Mouse (Mus musculus) gastrocnemius, adult 2 months (tissue): ENCODE measurements around the gene Ssh2. TPM values are rescaled to one million over a fixed set of nuclear protein-coding genes. Genes with fewer than 3 reads are reported as not detected.
A peak's percentile ranks its signal among the peaks of the same experiment; 100 is the strongest.

Experiments used
- DNase-seq: peaks from one replicate; pipeline ENCODE4 v3.0.0; 2022
- H3K27ac ChIP-seq: fragments of 200-600 bp; 2 replicates; pipeline ENCODE4 v1.8.1; 2022; ENCODE audit warnings: mild to moderate bottlenecking
- H3K4me3 ChIP-seq: fragments of 200-600 bp; 2 replicates; pipeline ENCODE4 v1.8.1; 2022; ENCODE audit warnings: mild to moderate bottlenecking, moderate library complexity
- CTCF ChIP-seq: fragments of 200-600 bp; IDR thresholded peaks from 2 replicates; pipeline ENCODE4 v1.8.1; 2022; ENCODE audit warnings: antibody characterized with exemption, mild to moderate bottlenecking, moderate library complexity
- intact Hi-C: fragments of 180-260 bp; cut with DNase I; formaldehyde crosslinking; loops from one replicate; pipeline ENCODE4 v1.15.1; 2025
- total RNA-seq, 2 experiments: library from RNA; stranded (reverse); gene quantifications; 2 replicates each; pipeline ENCODE4 v1.2.3; 2021

Gene Ssh2
- total RNA-seq, 2 experiments from 2014 or later = 40.3 to 55.3 TPM

DNA sequence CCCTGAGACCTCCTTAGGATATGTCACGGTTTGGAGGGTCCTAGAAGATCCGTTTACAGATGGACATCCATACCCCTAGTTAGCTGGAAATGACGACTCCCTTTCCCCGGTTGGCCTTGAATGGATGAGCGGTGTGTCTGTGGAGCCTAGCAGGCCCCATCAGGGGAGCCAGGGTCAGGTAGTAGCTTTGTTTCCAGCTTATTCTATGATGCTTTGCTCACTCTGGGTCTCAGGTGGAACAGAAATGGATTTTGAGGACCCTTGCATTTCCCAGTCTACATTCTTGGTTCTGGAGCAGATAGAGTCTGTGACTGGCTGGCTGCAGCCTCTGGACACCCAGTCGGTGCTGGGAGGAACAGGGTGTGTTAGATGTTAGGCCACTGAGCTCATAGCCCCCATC, 278.7 kb downstream of the Ssh2 start:
- H3K27ac ChIP-seq = peak overlapping the region; percentile 90
- DNase-seq = no peak
- no peak for TF ChIP-seq CTCF
- intact Hi-C loops = no loop called here
- peak overlapping the region; percentile 93 for H3K4me3 ChIP-seq

DNA sequence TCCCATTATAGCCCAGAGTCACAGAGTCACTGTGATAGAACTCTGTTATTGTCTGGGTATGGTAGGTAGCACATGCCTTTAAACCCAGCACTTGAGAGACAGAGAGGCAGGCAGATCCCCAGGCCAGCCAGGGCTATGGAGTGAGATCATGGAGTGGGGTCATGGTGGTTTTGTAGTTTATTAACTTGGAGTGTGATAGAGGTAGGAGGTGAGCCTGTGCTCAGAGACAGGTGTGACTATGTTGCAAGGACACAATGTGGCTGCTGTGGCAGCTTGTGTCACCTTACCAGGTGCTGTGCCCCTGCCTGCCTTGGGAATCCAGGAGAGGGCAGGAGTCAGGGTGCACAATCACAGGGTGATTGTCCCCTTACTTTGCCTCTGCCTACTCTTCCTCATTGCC, 279.4 kb downstream of the Ssh2 start:
- peak overlapping the region; percentile 90 for H3K27ac ChIP-seq
- H3K4me3 ChIP-seq = peak overlapping the region; percentile 7; the same call in 1 of the 2 replicates
- TF ChIP-seq CTCF = no peak
- no peak for DNase-seq
- intact Hi-C loops = no loop called here

DNA sequence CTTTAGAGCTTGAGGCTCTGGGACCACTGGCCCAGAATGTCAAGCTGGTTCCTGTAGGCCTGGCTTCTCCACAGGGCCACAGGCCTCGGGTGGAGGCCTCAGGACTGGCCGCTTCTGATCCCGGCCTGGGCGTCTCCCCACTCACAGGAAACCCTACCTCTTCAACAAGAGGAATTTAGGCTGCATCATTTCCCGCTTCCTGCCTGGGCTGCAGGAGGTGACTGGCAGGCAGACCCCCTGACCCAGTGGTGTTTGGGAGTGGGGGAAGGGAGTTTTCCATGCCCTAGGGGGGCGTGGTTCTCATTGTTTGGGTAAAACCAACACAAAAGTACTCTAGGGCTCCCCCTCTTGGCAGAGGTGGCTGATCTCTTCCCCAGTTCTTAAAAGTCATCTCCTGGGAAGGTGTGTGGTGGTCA, 281.3 kb downstream of the Ssh2 start:
- peak; percentile 59 for TF ChIP-seq CTCF
- Histone ChIP-seq H3K4me3 (peak overlapping the region; percentile 50), H3K27ac (peak overlapping the region; percentile 90)
- intact Hi-C loops = no loop called here
- peak; percentile 58 for DNase-seq

DNA sequence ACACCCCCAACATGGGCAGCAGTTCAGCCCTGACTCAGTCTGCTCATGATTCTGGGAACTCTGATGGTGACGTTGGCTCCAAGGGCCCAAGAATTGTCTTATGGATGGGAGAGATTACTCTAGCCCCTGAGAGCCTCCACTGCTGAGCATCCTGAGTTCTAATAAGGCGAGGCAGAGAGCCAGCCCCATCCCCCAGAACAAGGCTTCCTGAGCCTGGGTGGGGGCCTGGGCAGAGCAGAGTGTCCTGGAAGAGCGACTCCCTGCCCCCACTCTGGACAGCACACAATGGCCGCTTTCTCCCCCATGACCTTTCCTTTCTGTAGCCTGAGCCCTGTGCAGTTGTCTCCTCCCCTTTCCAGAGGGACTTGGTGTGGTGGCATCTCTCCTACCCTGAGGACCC, 281.8 kb downstream of the Ssh2 start:
- Histone ChIP-seq H3K27ac (peak overlapping the region; percentile 90), H3K4me3 (peak overlapping the region; percentile 50)
- intact Hi-C loops = no loop called here

DNA sequence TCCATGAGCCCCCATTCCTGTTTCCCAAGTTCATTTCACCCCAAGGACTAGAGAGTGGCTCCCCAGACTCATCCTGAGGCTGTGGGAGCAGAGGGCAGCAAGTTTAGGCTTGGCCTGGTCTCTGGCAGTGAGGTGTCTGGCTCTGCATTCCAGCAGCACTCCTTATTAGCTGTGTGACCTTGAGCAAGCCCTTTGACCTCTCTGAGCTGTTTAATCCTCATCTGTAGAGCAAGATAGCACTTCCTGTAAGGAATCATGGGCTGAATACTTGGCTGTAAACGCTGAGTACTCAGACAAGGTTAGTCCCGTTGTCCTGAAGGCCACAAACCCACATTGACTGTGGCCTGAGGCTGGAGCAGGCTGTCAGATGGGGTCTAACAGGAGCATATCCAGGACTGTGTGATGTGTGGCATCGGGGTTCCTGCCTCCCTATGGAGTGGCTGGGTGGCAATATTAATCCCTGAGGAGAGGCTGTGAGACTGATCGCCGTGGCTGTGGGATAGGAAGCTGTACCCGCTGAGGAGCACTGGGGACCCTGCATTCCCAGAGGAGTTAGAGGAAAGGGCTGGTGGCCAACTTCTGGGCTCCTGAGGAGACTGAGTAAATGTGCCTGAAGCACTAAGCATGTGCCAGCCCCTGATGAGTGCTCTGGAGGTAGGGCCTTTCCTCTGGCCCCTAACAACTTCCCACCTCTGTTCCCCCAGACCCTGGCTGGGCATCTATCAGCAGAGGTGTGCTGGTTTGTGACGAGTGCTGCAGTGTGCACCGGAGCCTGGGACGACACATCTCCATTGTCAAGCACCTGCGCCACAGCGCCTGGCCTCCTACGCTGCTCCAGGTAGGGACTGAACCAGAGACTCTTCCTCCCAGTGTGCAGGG, 282.4 kb downstream of the Ssh2 start:
- no peak for DNase-seq
- TF ChIP-seq CTCF = no peak
- intact Hi-C loops = no loop called here
- Histone ChIP-seq H3K27ac (peak overlapping the region; percentile 90), H3K4me3 (peak overlapping the region; percentile 50)

More for the DNA sequence above, 281.8 kb downstream of the Ssh2 start:
- no peak for DNase-seq
- no peak for TF ChIP-seq CTCF

DNA sequence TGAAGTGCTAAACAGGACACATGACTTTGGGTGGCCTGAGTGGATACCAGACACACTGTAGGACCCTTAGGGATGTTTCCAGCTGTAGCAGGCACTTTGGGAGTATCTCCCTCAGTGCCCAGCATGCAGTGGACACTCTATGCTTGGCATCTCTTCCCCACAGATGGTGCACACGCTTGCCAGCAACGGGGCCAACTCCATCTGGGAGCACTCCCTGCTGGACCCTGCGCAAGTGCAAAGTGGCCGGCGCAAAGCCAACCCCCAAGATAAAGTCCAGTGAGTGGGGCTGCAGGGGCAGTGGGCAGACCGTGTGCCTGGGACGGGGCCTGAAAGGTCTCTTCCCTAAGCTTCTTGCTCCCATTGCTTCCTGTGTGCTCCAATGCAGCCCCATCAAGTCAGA, 283.3 kb downstream of the Ssh2 start:
- peak; percentile 53 for DNase-seq
- no peak for TF ChIP-seq CTCF
- intact Hi-C loops = no loop called here
- Histone ChIP-seq H3K27ac (peak overlapping the region; percentile 43; the same call in 1 of the 2 replicates), H3K4me3 (no peak overlapping the region)

DNA sequence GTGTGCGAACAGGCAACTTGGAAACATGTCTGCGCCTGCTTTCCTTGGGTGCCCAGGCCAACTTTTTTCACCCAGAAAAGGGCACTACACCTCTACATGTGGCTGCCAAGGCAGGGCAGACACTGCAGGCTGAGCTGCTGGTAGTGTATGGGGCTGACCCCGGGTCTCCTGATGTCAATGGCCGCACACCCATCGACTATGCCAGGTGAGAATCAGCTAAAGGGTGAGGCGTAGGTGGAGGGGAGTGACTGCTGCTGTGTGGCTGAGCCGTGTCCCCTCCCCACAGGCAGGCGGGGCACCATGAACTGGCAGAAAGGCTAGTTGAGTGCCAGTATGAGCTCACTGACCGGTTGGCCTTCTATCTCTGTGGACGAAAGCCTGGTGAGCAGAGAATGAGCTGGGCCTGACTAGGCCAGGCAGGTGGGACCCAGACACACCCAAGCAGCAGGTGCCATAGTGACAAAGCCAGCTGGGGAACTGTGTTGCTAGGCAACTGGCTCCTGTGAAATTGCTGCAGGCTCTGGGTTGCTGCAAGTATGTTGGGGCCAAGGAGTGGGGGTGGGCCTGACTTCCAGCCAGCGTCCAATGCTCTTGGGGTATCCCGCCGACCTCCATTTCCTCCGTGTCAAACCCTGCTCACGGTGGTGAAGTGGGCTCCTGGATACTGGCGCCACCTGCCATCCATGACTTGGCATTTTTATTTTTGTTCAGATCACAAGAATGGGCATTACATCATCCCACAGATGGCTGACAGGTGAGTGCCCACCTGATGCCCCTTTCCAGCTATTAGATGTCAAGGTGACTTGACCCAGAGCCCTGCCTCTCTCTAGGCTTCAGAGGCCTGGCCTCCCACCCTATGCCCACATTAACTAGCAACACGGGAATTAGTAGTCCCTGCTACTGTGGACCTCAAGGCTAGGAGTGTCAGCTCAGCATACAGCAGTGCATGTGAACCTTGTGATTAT, 284.6 kb downstream of the Ssh2 start:
- Histone ChIP-seq H3K4me3 (no peak overlapping the region), H3K27ac (peak overlapping the region; percentile 46; the same call in 1 of the 2 replicates)
- DNase-seq = no peak
- intact Hi-C loops = loop anchor here (5.0 to 10.0 kb wide), 2 partner anchors 33 to 396 kb away; no protein-coding TSS in a partner anchor
- TF ChIP-seq CTCF = no peak

DNA sequence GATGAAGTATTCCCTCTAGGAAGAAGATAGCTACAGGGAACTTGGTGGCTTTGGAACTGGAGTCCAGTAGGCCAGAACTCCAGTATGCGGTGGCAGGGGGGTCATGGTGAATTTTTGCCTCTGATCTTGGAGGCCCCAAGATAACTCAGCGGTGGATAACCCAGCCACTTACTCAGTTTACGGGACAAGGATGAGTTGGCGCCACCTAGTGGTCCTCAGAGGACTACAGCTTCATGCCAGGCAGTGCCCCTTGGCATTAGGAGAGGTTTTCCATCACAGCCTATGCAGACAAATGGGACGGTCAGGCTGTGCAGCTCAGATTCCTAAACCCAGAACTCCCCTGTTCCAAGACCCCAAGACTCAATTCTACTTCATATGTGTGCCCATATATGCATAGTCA, 285.3 kb downstream of the Ssh2 start:
- TF ChIP-seq CTCF = peak; percentile 95; the same call in 1 of the 2 replicates
- intact Hi-C loops = loop anchor here (5.0 to 10.0 kb wide), 2 partner anchors 34 to 397 kb away; no protein-coding TSS in a partner anchor
- Histone ChIP-seq H3K4me3 (no peak overlapping the region), H3K27ac (peak overlapping the region; percentile 46; the same call in 1 of the 2 replicates)
- DNase-seq = peak; percentile 88

DNA sequence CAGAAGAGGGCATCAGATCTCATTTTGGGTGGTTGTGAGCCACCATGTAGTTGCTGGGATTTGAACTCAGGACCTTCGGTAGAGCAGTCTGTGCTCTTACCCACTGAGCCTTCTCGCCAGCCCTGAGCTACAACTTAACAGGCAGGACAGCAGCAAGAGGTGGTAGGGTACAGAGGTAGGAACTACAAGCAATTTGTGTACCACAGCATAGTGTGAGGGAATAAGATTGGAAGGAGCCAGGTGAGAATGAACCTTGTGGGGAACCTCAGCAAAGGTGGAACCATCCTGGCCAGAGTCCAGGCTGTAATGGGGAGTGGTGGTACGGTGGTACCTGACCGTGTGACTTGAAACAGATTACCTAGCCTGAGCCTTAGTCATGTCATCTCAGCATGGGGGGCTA, 285.9 kb downstream of the Ssh2 start:
- no peak for DNase-seq
- no peak for TF ChIP-seq CTCF
- Histone ChIP-seq H3K4me3 (no peak overlapping the region), H3K27ac (no peak overlapping the region)
- intact Hi-C loops = loop anchor here (5.0 to 10.0 kb wide), 2 partner anchors 35 to 397 kb away; no protein-coding TSS in a partner anchor

DNA sequence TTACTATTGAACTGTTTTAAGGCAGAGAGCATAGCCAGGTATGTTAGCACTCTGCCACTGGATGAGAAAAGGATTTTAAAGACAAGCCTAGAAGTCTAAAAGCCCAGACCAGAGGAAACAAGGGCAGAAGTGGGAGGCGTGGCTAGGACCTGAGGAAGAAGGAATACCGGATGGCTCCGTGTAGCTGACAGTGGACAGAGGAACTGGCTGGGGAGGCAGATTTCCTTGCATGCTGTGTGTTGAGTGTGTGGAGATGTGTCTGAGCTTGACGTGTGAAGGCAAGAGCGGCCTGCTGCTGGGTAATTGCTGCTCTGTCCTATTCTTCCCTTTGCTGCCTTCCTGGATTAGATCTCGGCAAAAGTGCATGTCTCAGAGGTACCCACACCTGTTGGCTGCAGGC, 286.4 kb downstream of the Ssh2 start:
- no peak overlapping the region for H3K4me3 ChIP-seq
- no peak for TF ChIP-seq CTCF
- H3K27ac ChIP-seq = peak overlapping the region; percentile 70
- intact Hi-C loops = loop anchor here (5.0 to 10.0 kb wide), 2 partner anchors 35 to 398 kb away; no protein-coding TSS in a partner anchor
- no peak for DNase-seq

DNA sequence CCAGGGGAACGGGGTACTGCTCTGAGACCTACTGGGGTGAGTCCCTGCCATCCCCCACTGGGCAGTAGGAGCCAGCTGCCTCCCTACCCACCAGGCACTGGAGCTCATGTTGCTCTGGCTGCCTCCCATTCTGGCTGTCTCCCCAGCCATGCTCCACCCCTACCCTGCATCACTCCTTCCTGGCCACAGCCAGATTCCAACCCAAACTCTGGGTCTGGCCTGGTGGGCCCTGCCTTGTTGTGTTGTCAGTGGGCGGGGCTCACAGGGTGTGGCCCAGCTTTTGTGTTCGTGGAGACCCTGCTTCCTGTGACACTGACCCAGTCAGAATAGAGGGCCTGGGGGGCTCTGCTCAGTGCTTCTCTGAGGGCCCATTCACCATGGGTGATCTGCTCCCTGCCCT, 287.4 kb downstream of the Ssh2 start:
- peak overlapping the region; percentile 43 for H3K4me3 ChIP-seq
- intact Hi-C loops = loop anchor here (5.0 to 10.0 kb wide), 2 partner anchors 36 to 399 kb away; no protein-coding TSS in a partner anchor
- peak overlapping the region; percentile 70 for H3K27ac ChIP-seq
- TF ChIP-seq CTCF = no peak
- DNase-seq = peak; percentile 77

DNA sequence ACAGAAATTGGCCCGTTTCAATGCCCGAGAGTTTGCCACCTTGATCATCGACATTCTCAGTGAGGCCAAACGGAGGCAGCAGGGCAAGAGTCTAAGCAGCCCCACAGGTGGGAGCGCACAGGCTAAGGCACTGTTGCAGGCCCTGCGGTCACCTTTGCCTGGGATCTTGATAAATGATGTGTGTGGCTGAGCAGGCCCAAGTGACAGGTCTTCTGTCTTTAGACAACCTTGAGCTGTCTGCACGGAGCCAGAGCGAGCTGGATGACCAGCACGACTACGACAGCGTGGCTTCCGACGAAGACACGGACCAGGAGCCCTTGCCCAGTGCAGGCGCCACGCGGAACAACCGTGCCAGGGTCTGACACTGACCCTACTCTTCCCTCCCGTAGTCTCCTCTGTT, 288.3 kb downstream of the Ssh2 start:
- Histone ChIP-seq H3K27ac (no peak overlapping the region; the same call in 1 of the 2 replicates), H3K4me3 (peak overlapping the region; percentile 43; the same call in 1 of the 2 replicates)
- DNase-seq = no peak
- no peak for TF ChIP-seq CTCF
- intact Hi-C loops = loop anchor here (5.0 to 10.0 kb wide), 2 partner anchors 37 to 400 kb away; no protein-coding TSS in a partner anchor
